In genomic region chr12:72417762-72418161, GRCm38 (mm10) we compare ENCODE assay signal across 11 mouse cellular contexts. TPM values are rescaled to one million over a fixed set of nuclear protein-coding genes. Genes with fewer than 3 reads are reported as not detected.
DNase-seq lines count a peak whose midpoint lies in the region; ATAC-seq and TF ChIP-seq lines count a peak whose summit lies in the region.
"Had no signal": no experiment of that assay in that cellular context is flagged by ENCODE, and none has a peak within 500 bp of the region (broad histone marks: within the 10 kb centered on the region; RNA-seq: fewer than 3 reads in every experiment).

No protein-coding gene starts in this region.

- no peaks in the 10 kb centered on the region for H3K36me3 ChIP-seq in kidney, embryonic 16.5 days (ENCODE audit: insufficient read depth, low read length)
- H3K36me3 ChIP-seq in MEL (ENCODE audit: control insufficient read depth in 1 of 2, insufficient read depth in 2 of 2, low read length in 2 of 2): no peaks in the 10 kb centered on the region
- H3K36me3 ChIP-seq in embryonic facial prominence, embryonic 14.5 days (ENCODE audit: control insufficient read depth, insufficient read depth, low read length): no peaks in the 10 kb centered on the region
- H3K36me3 ChIP-seq: heart, embryonic 15.5 days; lung, embryonic 15.5 days; stomach, embryonic 15.5 days had no signal

- peak; percentile 23 for DNase-seq in kidney, postnatal 10 days
- DNase-seq in A20 (ENCODE audit: low read depth, low spot score) (peak; percentile 41), MEL (ENCODE audit: low read depth, low spot score) (peak; percentile 30), MN1 (ENCODE audit: low spot score) (no peak)
- DNase-seq in embryonic facial prominence, embryonic 14.5 days (ENCODE audit: low spot score): peak; percentile 23
- DNase-seq in neural tube, embryonic 10.5 days (ENCODE audit: extremely low spot score, low spot score): no peak
- DNase-seq in thymus, postnatal 25 days: no peak

- no peak for TF ChIP-seq EP300 in MEL (IDR thresholded peaks at IDR 0.05; ENCODE audit: low read depth in 1 of 2, low read length in 2 of 2)

- H3K9ac ChIP-seq in kidney, embryonic 16.5 days (replicated peaks; ENCODE audit: low read length): no peak overlapping the region
- H3K9ac ChIP-seq in MEL (ENCODE audit: control insufficient read depth, low read depth, low read length, poor library complexity, severe bottlenecking): no peak overlapping the region
- no peak overlapping the region for H3K9ac ChIP-seq in embryonic facial prominence, embryonic 14.5 days (ENCODE audit: low read depth, low read length)
- H3K9ac ChIP-seq: heart, embryonic 15.5 days; lung, embryonic 15.5 days; stomach, embryonic 15.5 days had no signal

- peak; percentile 13 to 50 (median 43); a peak in 5 of 6 replicates for TF ChIP-seq CTCF in MEL (IDR thresholded peaks at IDR 0.05 in 2 of 3, conservative IDR thresholded peaks at IDR 0.05 in 1 of 3; ENCODE audit: control insufficient read depth in 1 of 3, insufficient read depth in 1 of 3, low read depth in 2 of 3, low read length in 3 of 3, poor library complexity in 1 of 3, severe bottlenecking in 1 of 3)

- WGBS in kidney, embryonic 16.5 days: 39% methylated on average over 3 of the region's 3 CpGs
- WGBS in embryonic facial prominence, embryonic 14.5 days: 30% methylated on average over 3 of the region's 3 CpGs

- no peaks in the 10 kb centered on the region for H3K9me3 ChIP-seq in kidney, embryonic 16.5 days (ENCODE audit: low read length)
- H3K9me3 ChIP-seq in MEL (replicated peaks; ENCODE audit: insufficient read depth, low read length): no peaks in the 10 kb centered on the region
- no peaks in the 10 kb centered on the region for H3K9me3 ChIP-seq in embryonic facial prominence, embryonic 14.5 days (ENCODE audit: control insufficient read depth, low read length)
- H3K9me3 ChIP-seq: heart, embryonic 15.5 days; lung, embryonic 15.5 days; stomach, embryonic 15.5 days had no signal

- H3K4me2 ChIP-seq in kidney, embryonic 16.5 days (replicated peaks; ENCODE audit: low read depth, low read length): no peak overlapping the region
- no peak overlapping the region for H3K4me2 ChIP-seq in embryonic facial prominence, embryonic 14.5 days (ENCODE audit: low read depth, low read length)
- H3K4me2 ChIP-seq: heart, embryonic 15.5 days; lung, embryonic 15.5 days; stomach, embryonic 15.5 days had no signal

- no peak for ATAC-seq in kidney, embryonic 16.5 days (ENCODE audit: low FRiP score, low TSS enrichment)
- no peak for ATAC-seq in embryonic facial prominence, embryonic 14.5 days (ENCODE audit: low read depth)

- no peak overlapping the region for H3K4me3 ChIP-seq in kidney, embryonic 16.5 days (ENCODE audit: low read length)
- no peak overlapping the region for H3K4me3 ChIP-seq in MEL (ENCODE audit: control insufficient read depth in 1 of 2, insufficient read depth in 1 of 2, low read depth in 2 of 2, low read length in 2 of 2)
- H3K4me3 ChIP-seq in embryonic facial prominence, embryonic 14.5 days (ENCODE audit: low read depth, low read length): no peak overlapping the region
- H3K4me3 ChIP-seq: heart, embryonic 15.5 days; lung, embryonic 15.5 days; stomach, embryonic 15.5 days had no signal

- no peaks in the 10 kb centered on the region for H3K79me2 ChIP-seq in MEL (ENCODE audit: control insufficient read depth, insufficient read depth, low read length, poor library complexity)

- H3K27me3 ChIP-seq in kidney, embryonic 16.5 days (ENCODE audit: insufficient read depth, low read length): no peaks in the 10 kb centered on the region
- no peaks in the 10 kb centered on the region for H3K27me3 ChIP-seq in MEL (ENCODE audit: control insufficient read depth in 1 of 2, insufficient read depth in 2 of 2, low read length in 2 of 2)
- no peaks in the 10 kb centered on the region for H3K27me3 ChIP-seq in embryonic facial prominence, embryonic 14.5 days (replicated peaks; ENCODE audit: control insufficient read depth, insufficient read depth, low read length)
- H3K27me3 ChIP-seq: heart, embryonic 15.5 days; lung, embryonic 15.5 days; stomach, embryonic 15.5 days had no signal

- H3K4me1 ChIP-seq in kidney, embryonic 16.5 days (ENCODE audit: insufficient read depth, low read length): no peaks in the 10 kb centered on the region
- no peaks in the 10 kb centered on the region for H3K4me1 ChIP-seq in MEL (ENCODE audit: control insufficient read depth in 1 of 2, insufficient read depth in 2 of 2, low read length in 2 of 2)
- H3K4me1 ChIP-seq in embryonic facial prominence, embryonic 14.5 days (ENCODE audit: control insufficient read depth, insufficient read depth, low read length): no peaks in the 10 kb centered on the region
- H3K4me1 ChIP-seq: heart, embryonic 15.5 days; lung, embryonic 15.5 days; stomach, embryonic 15.5 days had no signal

- no peak for TF ChIP-seq POLR2A in MEL (IDR thresholded peaks at IDR 0.05; ENCODE audit: control insufficient read depth in 1 of 2, insufficient read depth in 1 of 2, low read depth in 1 of 2, low read length in 2 of 2, poor library complexity in 1 of 2)

- no peak overlapping the region for H3K27ac ChIP-seq in kidney, embryonic 16.5 days (ENCODE audit: low read length)
- no peak overlapping the region for H3K27ac ChIP-seq in MEL (ENCODE audit: control insufficient read depth, low read depth, low read length)
- H3K27ac ChIP-seq in embryonic facial prominence, embryonic 14.5 days (replicated peaks; ENCODE audit: low read depth, low read length): no peak overlapping the region
- H3K27ac ChIP-seq: heart, embryonic 15.5 days; lung, embryonic 15.5 days; stomach, embryonic 15.5 days had no signal

- peak; percentile 36 for TF ChIP-seq RAD21 in MEL (IDR thresholded peaks at IDR 0.05; ENCODE audit: low read depth, low read length)

TF ChIP-seq in MEL, 35 proteins besides CTCF, POLR2A, EP300 and RAD21:
- TF ChIP-seq GATA1 (IDR thresholded peaks at IDR 0.05; ENCODE audit: low read depth, low read length) (no peak), SIN3A (IDR thresholded peaks at IDR 0.05; ENCODE audit: low read length) (no peak), NRF1 (IDR thresholded peaks at IDR 0.05; ENCODE audit: insufficient read depth, low read depth, low read length, poor library complexity, severe bottlenecking) (no peak), TBP (IDR thresholded peaks at IDR 0.05; ENCODE audit: low read depth, low read length) (no peak), SMC3 (IDR thresholded peaks at IDR 0.05; ENCODE audit: low read depth, low read length) (peak; percentile 31)

RNA-seq across cellular contexts. Expression of gene Rtn1, which starts 8.9 kb away (rescaled TPM):
- 9.4 and 15.4 TPM in 2 replicates for polyA plus RNA-seq in kidney, embryonic 16.5 days (2015; fragmentation: Nextera tagmentation; extraction: Ambion mirVana)
- not detected in 2 replicates for total RNA-seq in MEL (2012; rRNA removed)
- polyA plus RNA-seq in MEL (2012; ENCODE audit: insufficient read depth in 1 of 2, insufficient read length in 2 of 2, low read depth in 1 of 2, low replicate concordance in 2 of 2, missing spikeins in 1 of 2): not detected
- polyA plus RNA-seq in embryonic facial prominence, embryonic 14.5 days (2014; fragmentation: Nextera tagmentation; extraction: Ambion mirVana): 84.9 and 87.0 TPM in 2 replicates

RNA-seq across cellular contexts. Expression of gene Lrrc9, which starts 23.9 kb away (rescaled TPM):
- 0.20 and 0.55 TPM in 2 replicates for polyA plus RNA-seq in kidney, embryonic 16.5 days (2015; fragmentation: Nextera tagmentation; extraction: Ambion mirVana)
- not detected in 2 replicates for total RNA-seq in MEL (2012; rRNA removed)
- polyA plus RNA-seq in MEL (2012; ENCODE audit: insufficient read depth in 1 of 2, insufficient read length in 2 of 2, low read depth in 1 of 2, low replicate concordance in 2 of 2, missing spikeins in 1 of 2): not detected
- polyA plus RNA-seq in embryonic facial prominence, embryonic 14.5 days (2014; fragmentation: Nextera tagmentation; extraction: Ambion mirVana): 0.26 and 0.62 TPM in 2 replicates

Comparison
In these comparisons a context has a peak if more than half of its experiments do, and no peak if none do; other contexts are left out.
1. DNase-seq: peak in kidney, postnatal 10 days (single experiment), A20 (single experiment), MEL (single experiment) and embryonic facial prominence, embryonic 14.5 days (single experiment); none in MN1 (single experiment), neural tube, embryonic 10.5 days (single experiment) and thymus, postnatal 25 days (single experiment).
2. RNA of gene Rtn1, which starts 8.9 kb away (polyA plus RNA-seq): 84.9 to 87.0 TPM in embryonic facial prominence, embryonic 14.5 days and 9.4 to 15.4 TPM in kidney, embryonic 16.5 days; not detected in MEL; every median in the first group is over 10 times any median in the second.